Mouse (Mus musculus) embryonic fibroblast, embryonic 13.5 days (primary cell): Measurements from ENCODE around the gene Bid. TPM values are rescaled to one million over a fixed set of nuclear protein-coding genes. Genes with fewer than 3 reads are reported as not detected.
"Not testable (repeated sequence)": the region's sequence is repeated elsewhere in the genome, so short reads cannot be mapped to it uniquely, and the experiment has no call there.

ENCODE experiments used
- H3K27ac ChIP-seq: 2 replicates; pipeline ENCODE4 v1.5.1; 2012; ENCODE audit warnings: low read length, control low read depth, inconsistent platforms; ENCODE audit not compliant: insufficient read depth
- H3K4me1 ChIP-seq: 2 replicates; pipeline ENCODE4 v1.6.1; 2011; ENCODE audit warnings: low read length; ENCODE audit not compliant: control insufficient read depth, insufficient read depth
- H3K4me3 ChIP-seq: 2 replicates; pipeline ENCODE4 v1.5.1; 2011; ENCODE audit warnings: mild to moderate bottlenecking, control low read depth, low read length; ENCODE audit not compliant: insufficient read depth
- CTCF ChIP-seq: IDR thresholded peaks from 2 replicates; pipeline ENCODE4 v1.5.1; 2011; ENCODE audit warnings: mild to moderate bottlenecking, control low read depth, low read length, moderate library complexity, borderline replicate concordance; ENCODE audit not compliant: insufficient read depth
- POLR2A ChIP-seq: IDR thresholded peaks from 2 replicates; pipeline ENCODE4 v1.6.1; 2011; ENCODE audit warnings: low read depth, mild to moderate bottlenecking, control low read depth, low read length, moderate library complexity
- polyA plus RNA-seq: library from polyadenylated mRNA; stranded (reverse); fragments of >200 nt; gene quantifications from 2 replicates; pipeline ENCODE4 v1.2.4, GENCODE M21; 2011; ENCODE audit warnings: low read depth; ENCODE audit not compliant: missing spikeins, insufficient read length

Bid gene
- polyA plus RNA-seq, 1 experiment: 21.7 TPM

DNA sequence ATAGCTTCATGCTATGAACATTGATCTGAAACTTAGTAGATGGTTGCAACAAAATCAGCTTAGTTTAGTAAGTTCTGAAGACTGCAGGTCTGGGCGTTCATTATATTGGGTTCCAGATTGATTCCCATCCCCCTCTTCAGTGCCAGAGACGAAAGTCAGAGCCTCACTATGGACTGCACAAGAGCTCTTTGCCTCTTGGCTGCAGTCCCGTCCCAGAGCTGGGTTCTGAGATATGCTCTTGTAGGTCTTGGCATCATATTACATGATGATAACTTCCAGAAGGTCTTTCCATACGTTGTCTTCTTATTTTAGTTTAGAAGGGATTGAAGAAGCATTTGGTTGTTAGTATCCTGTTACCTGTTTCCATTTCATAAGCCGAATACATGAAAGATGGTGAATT lies 37.6 kb downstream of the Bid start:
- Histone ChIP-seq H3K4me1 (no peaks in the 10 kb centered on the region), H3K27ac (no peak overlapping the region), H3K4me3 (no peak overlapping the region)
- no peak for TF ChIP-seq CTCF
- TF ChIP-seq POLR2A: no peak

DNA sequence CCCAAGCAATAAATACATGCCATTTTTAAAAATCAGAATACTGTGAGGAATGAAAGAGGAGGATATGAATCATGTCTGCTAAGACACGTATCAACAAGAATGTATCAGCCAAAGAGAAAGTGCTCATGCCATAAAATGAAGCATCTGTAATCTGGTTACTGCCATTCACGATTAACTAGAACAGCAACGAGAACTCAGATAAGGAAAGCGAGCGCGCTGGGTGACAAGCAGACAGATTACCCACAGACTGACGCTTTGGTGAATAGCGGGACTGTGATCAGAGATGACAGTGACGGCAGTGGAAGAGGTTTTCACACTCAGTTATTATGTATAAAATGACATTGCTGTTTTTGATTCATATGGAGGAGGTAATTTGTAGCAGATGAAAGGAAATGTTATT lies 42.8 kb downstream of the Bid start:
- TF ChIP-seq CTCF (no peak), POLR2A (no peak)

DNA sequence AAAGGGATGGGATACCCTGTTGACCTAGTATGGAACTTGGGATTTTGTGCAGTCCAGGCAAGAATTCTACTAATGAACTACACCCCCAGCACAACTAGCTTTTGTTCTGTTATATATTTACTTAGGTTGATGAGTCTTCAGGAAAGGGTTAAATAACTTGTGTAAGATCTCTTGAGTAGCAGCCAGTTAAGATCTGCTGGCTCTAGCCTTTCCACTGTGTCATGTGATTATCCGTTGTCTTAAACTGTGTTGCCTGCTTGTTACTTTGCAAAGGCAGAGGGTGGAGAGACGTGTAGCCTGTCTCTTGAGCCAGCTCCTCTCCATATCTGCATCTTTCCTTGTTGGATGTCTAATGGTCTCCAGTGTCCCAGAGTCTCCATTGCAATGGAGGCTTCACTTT lies 45.4 kb downstream of the Bid start:
- H3K4me1 ChIP-seq: peaks cover 15% of the 10 kb centered on the region
- TF ChIP-seq CTCF (no peak), POLR2A (no peak)
- H3K27ac ChIP-seq: no peak overlapping the region
- H3K4me3 ChIP-seq: no peak overlapping the region

More for the DNA sequence above, 42.8 kb downstream of the Bid start:
- no peak overlapping the region for H3K4me3 ChIP-seq
- H3K4me1 ChIP-seq: peaks cover 9% of the 10 kb centered on the region
- peak overlapping the region; percentile 8; the same call in 1 of the 2 replicates for H3K27ac ChIP-seq

DNA sequence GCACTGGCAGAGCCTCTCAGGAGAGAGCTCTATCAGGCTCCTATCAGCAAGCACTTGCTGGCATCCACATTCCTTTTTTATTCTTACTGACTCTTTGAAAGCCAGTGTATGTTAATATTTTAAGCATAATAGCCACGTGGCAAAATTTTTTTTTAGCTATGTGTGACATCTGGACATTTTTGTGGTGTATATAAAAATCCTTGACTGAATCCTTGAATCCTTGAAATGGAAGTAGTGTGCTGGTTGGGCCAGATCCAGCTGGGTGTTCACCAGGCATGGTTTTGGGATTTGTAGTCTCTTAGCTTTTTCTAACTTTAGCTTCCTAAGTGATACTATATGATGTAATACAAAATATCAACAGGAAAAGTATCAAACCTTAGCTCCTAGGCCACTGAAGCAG lies 47.8 kb downstream of the Bid start:
- Histone ChIP-seq H3K4me1 (peaks cover 19% of the 10 kb centered on the region), H3K4me3 (no peak overlapping the region), H3K27ac (peak overlapping the region; percentile 58)
- TF ChIP-seq CTCF (no peak), POLR2A (no peak)

DNA sequence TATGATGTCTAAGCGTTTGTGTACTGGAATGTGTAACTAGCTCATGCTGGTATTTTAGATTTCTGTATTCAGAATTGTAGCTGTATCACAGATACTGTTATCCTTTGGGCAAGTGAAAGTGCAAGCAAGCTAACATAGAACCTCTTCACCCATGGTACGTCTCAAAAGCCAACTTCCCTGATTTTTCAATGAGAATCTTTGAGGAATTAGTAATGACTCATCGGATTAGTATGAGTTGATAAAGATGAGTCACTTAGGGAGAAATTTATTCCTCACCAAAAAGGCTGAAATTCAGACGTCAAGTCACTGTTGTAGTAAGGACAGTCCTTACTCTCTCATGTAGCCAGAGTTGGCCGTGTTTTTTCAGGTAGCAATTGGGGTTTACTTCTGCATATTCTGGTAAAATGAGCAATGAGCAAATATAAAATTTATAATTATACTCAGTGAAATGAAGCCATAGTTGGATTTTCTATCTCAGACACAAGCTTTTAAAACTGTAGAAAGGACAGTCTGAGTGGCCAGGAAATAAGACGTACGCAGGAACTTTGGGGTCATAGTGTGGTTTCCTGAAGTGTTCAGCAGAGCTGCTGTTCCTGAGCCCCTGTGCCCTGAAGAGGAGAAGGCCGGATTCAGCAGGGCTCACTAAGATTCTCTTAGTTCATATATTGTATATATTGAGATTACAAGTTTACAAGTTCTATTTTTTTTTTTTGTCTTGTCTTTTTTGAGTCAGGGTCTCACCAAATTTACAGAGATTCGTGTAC lies 50.4 kb downstream of the Bid start:
- peaks cover 14% of the 10 kb centered on the region for H3K4me1 ChIP-seq
- TF ChIP-seq CTCF (no peak), POLR2A (no peak)
- H3K27ac ChIP-seq: peak overlapping the region; percentile 27
- no peak overlapping the region for H3K4me3 ChIP-seq

DNA sequence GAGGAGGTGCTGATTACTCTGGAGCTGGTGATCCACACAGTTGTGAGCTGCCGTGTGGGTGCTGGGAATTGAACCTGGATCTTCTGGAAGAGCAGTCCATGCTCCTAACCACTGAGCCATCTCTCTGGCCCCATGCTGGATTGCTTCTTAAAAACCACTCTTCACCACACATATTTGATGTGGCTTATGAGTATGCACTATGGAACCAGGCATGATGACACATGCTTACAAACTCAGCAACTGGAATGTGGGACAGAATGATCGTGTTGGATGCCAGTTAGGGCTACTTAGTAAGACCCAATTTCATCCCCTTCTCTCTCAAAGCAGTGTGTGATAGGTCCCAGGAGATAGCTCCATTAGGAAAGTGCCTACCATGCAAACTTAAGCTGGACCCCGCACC lies 56.6 kb downstream of the Bid start:
- no peak overlapping the region for H3K4me3 ChIP-seq
- H3K27ac ChIP-seq: no peak overlapping the region
- H3K4me1 ChIP-seq: peaks cover 2% of the 10 kb centered on the region; the same call in 1 of the 2 replicates
- TF ChIP-seq POLR2A (no peak), CTCF (no peak)

DNA sequence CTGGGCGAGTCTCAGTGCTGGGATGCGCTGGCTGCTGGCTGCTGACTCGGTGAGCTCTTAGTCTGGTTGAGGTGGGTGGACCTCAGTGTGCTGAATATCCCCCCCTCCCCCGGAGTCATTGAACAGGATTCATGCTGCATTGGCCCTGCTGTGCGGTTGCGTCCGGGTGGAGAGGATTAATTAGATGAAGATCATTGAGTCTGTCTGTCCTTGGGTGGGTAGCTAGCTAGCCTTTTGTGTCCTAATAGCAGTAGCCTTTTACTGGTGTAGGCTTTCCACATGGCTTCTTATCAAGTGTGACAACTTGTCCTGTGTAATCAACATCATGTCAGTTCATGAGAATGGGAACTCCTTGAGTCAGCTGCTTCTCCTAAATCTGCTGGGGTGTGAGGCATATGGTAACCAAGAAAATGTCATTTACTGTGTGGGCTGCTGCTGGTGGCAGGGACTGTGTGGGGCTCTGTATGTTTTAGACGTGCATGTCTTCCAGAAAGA lies 58.4 kb downstream of the Bid start:
- TF ChIP-seq POLR2A (no peak), CTCF (no peak)
- H3K27ac ChIP-seq: no peak overlapping the region
- peaks cover 2% of the 10 kb centered on the region; the same call in 1 of the 2 replicates for H3K4me1 ChIP-seq
- H3K4me3 ChIP-seq: no peak overlapping the region

DNA sequence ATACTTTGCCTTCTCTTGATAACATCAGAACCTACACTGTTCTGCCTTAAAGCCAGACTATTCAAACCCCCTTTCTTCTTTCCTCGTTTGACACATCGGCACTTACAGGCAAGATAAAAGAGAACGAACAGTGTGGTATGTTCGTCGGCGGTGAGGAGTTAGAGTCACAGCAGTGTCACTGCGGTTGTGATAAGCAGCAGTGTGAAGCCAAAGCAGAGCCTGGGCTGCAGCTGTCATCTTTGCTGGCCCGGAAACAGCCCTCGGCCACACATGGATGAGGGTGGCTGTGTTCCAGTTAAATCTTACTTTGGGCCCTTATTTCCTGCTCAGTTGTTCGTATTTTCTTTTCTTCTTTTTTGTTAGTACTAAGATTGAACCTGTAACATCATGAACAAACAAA lies 62.2 kb downstream of the Bid start:
- no peak overlapping the region for H3K27ac ChIP-seq
- TF ChIP-seq CTCF (no peak), POLR2A (no peak)
- H3K4me1 ChIP-seq: peaks cover 2% of the 10 kb centered on the region; the same call in 1 of the 2 replicates
- no peak overlapping the region for H3K4me3 ChIP-seq

DNA sequence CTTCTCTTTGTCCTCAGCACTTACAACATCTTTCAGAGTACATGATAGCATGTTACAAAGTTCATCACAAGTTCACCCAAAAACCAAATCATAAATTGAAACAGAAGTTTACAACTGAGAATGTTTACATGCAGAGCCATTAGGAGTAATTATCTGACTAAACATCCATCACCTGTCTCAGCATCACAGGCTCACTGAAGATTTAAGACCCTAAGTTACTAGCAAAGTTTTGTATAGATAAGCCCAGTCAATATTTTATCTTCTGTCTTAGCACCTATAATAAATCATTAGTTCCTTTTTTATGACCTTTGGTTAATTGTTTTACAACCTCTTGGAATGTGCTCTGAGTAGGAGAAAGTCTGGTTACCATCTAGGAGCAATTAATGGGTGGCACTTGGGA lies 65.9 kb downstream of the Bid start:
- not testable (repeated sequence) for H3K4me1 ChIP-seq, H3K4me3 ChIP-seq, H3K27ac ChIP-seq

Other genes with a start within 250 kb of the Bid start
- gene Slc25a18, start 143.3 kb downstream of the Bid start, polyA plus RNA-seq: 0.46 TPM in 1 of 2 replicates, not detected in the other
- 203 and 221 TPM in 2 replicates for gene Atp6v1e1, start 94.1 kb downstream of the Bid start, polyA plus RNA-seq
- gene Bcl2l13, start 80.6 kb downstream of the Bid start, polyA plus RNA-seq: 25.4 and 27.4 TPM in 2 replicates
- gene Mical3, start 214.1 kb upstream of the Bid start, polyA plus RNA-seq: 19.1 and 19.5 TPM in 2 replicates